Mouse (Mus musculus): ENCODE data around the gene B3gnt2. TPM values are rescaled to one million over a fixed set of nuclear protein-coding genes. Genes with fewer than 3 reads are reported as not detected.

B3gnt2 gene
- total and polyA plus RNA-seq, 3 experiments, result 36.8 to 66.4 TPM; not detected in 1

- H3K4me1 ChIP-seq (ENCODE audit: control insufficient read depth in 1 of 2, insufficient read depth in 2 of 2, low read length in 2 of 2), result peaks cover 18 to 26% of the 10 kb centered on the region in 2 experiments
- no peak overlapping the region for H3K9ac ChIP-seq (ENCODE audit: control insufficient read depth, low read depth, low read length, poor library complexity, severe bottlenecking)
- no peak for DNase-seq (ENCODE audit: low read depth, low spot score)
- H3K79me2 ChIP-seq (ENCODE audit: control insufficient read depth, insufficient read depth, low read length, poor library complexity), result peaks cover 38% of the 10 kb centered on the region
- H3K27ac ChIP-seq (ENCODE audit: control insufficient read depth, low read depth, low read length), result no peak overlapping the region
- no peaks in the 10 kb centered on the region for H3K9me3 ChIP-seq (replicated peaks; ENCODE audit: insufficient read depth, low read length)
- no peaks in the 10 kb centered on the region for H3K27me3 ChIP-seq (ENCODE audit: control insufficient read depth in 1 of 2, insufficient read depth in 2 of 2, low read length in 2 of 2)
- H3K4me3 ChIP-seq (ENCODE audit: control insufficient read depth in 1 of 2, insufficient read depth in 1 of 2, low read depth in 2 of 2, low read length in 2 of 2), result no peak overlapping the region
- peaks cover 6 to 26% of the 10 kb centered on the region in 2 experiments; a peak in 3 of 4 replicates for H3K36me3 ChIP-seq (ENCODE audit: control insufficient read depth in 1 of 2, insufficient read depth in 2 of 2, low read length in 2 of 2)
- no peak for TF ChIP-seq SIN3A (IDR thresholded peaks at IDR 0.05; ENCODE audit: low read length)
- TF ChIP-seq MEF2A (IDR thresholded peaks at IDR 0.05; ENCODE audit: extremely low read depth, insufficient replicate concordance, low read depth, low read length, poor library complexity, severe bottlenecking), result no peak
- no peak for TF ChIP-seq RAD21 (IDR thresholded peaks at IDR 0.05; ENCODE audit: low read depth, low read length)
- TF ChIP-seq POLR2AphosphoS5 (IDR thresholded peaks at IDR 0.05; ENCODE audit: borderline replicate concordance, low read depth, low read length), result no peak
- TF ChIP-seq CHD1 (IDR thresholded peaks at IDR 0.05; ENCODE audit: low read depth, low read length), result no peak
- no peak for TF ChIP-seq KAT2A (conservative IDR thresholded peaks at IDR 0.05; ENCODE audit: low read depth, low read length)
- TF ChIP-seq UBTF (IDR thresholded peaks at IDR 0.05; ENCODE audit: borderline replicate concordance, insufficient read depth, low read depth, low read length), result no peak
- no peak for TF ChIP-seq NELFE (IDR thresholded peaks at IDR 0.05; ENCODE audit: low read depth, low read length)
- TF ChIP-seq JUND (IDR thresholded peaks at IDR 0.05; ENCODE audit: low read depth, low read length), result no peak
- no peak for TF ChIP-seq TBP (IDR thresholded peaks at IDR 0.05; ENCODE audit: low read depth, low read length)
- no peak for TF ChIP-seq POLR2AphosphoS2 (IDR thresholded peaks at IDR 0.05; ENCODE audit: low read length)
- no peak for TF ChIP-seq SMC3 (IDR thresholded peaks at IDR 0.05; ENCODE audit: low read depth, low read length)
These were observed 21.3 kb downstream of the B3gnt2 start for GRCm38 (mm10) chr11:22839456-22839855.

GRCm38 (mm10) chr11:22838361-22838760 lies 22.4 kb downstream of the B3gnt2 start:
- Histone ChIP-seq H3K9ac (ENCODE audit: control insufficient read depth, low read depth, low read length, poor library complexity, severe bottlenecking) (no peak overlapping the region), H3K79me2 (ENCODE audit: control insufficient read depth, insufficient read depth, low read length, poor library complexity) (peaks cover 27% of the 10 kb centered on the region), H3K9me3 (replicated peaks; ENCODE audit: insufficient read depth, low read length) (no peaks in the 10 kb centered on the region), H3K27me3 (ENCODE audit: control insufficient read depth in 1 of 2, insufficient read depth in 2 of 2, low read length in 2 of 2) (no peaks in the 10 kb centered on the region), H3K4me3 (ENCODE audit: control insufficient read depth in 1 of 2, insufficient read depth in 1 of 2, low read depth in 2 of 2, low read length in 2 of 2) (no peak overlapping the region), H3K4me1 (ENCODE audit: control insufficient read depth in 1 of 2, insufficient read depth in 2 of 2, low read length in 2 of 2) (peaks cover 7 to 15% of the 10 kb centered on the region in 2 experiments; a peak in 3 of 4 replicates), H3K27ac (ENCODE audit: control insufficient read depth, low read depth, low read length) (no peak overlapping the region), H3K36me3 (ENCODE audit: control insufficient read depth in 1 of 2, insufficient read depth in 2 of 2, low read length in 2 of 2) (peaks cover 10 to 15% of the 10 kb centered on the region in 2 experiments)
- no peak for DNase-seq (ENCODE audit: low read depth, low spot score)
- TF ChIP-seq TCF12 (IDR thresholded peaks at IDR 0.05; ENCODE audit: low read depth, low read length) (no peak), USF1 (IDR thresholded peaks at IDR 0.05; ENCODE audit: low read depth, low read length) (no peak), POLR2A (IDR thresholded peaks at IDR 0.05; ENCODE audit: control insufficient read depth in 1 of 2, insufficient read depth in 1 of 2, low read depth in 1 of 2, low read length in 2 of 2, poor library complexity in 1 of 2) (no peak), TAL1 (IDR thresholded peaks at IDR 0.05; ENCODE audit: low read length) (no peak), MYC (IDR thresholded peaks at IDR 0.05; ENCODE audit: low read depth, low read length) (no peak), CHD1 (IDR thresholded peaks at IDR 0.05; ENCODE audit: low read depth, low read length) (no peak), GABPA (IDR thresholded peaks at IDR 0.05; ENCODE audit: low read depth, low read length) (no peak), JUND (IDR thresholded peaks at IDR 0.05; ENCODE audit: low read depth, low read length) (no peak), POLR2AphosphoS5 (IDR thresholded peaks at IDR 0.05; ENCODE audit: borderline replicate concordance, low read depth, low read length) (no peak), ZKSCAN1 (IDR thresholded peaks at IDR 0.05; ENCODE audit: low read depth, low read length) (no peak), UBTF (IDR thresholded peaks at IDR 0.05; ENCODE audit: borderline replicate concordance, insufficient read depth, low read depth, low read length) (no peak), E2F4 (IDR thresholded peaks at IDR 0.05; ENCODE audit: borderline replicate concordance, low read depth, low read length) (no peak), MEF2A (IDR thresholded peaks at IDR 0.05; ENCODE audit: extremely low read depth, insufficient replicate concordance, low read depth, low read length, poor library complexity, severe bottlenecking) (no peak), RAD21 (IDR thresholded peaks at IDR 0.05; ENCODE audit: low read depth, low read length) (no peak), USF2 (IDR thresholded peaks at IDR 0.05; ENCODE audit: borderline replicate concordance in 1 of 2, insufficient read depth in 1 of 2, low read depth in 1 of 2, low read length in 2 of 2) (no peak)
